Mouse (Mus musculus) MEL (cell line): Measurements from ENCODE around the gene Isg20l2. TPM values are rescaled to one million over a fixed set of nuclear protein-coding genes. Genes with fewer than 3 reads are reported as not detected.

ENCODE experiments used
- DNase-seq: peaks from one replicate; pipeline ENCODE4 v3.0.0; 2011; ENCODE audit warnings: low read depth, low spot score
- H3K27ac ChIP-seq: 2 replicates; pipeline ENCODE4 v1.5.1; 2012; ENCODE audit warnings: low read depth, mild to moderate bottlenecking, control low read depth, low read length, moderate library complexity; ENCODE audit not compliant: control insufficient read depth
- H3K27me3 ChIP-seq, 2 experiments: fragments of 150-350 bp in 1 of 2; sonication (generic) in 1 of 2; 2 replicates each; pipeline ENCODE4 v1.6.1; 2012; ENCODE audit warnings: low read length in 2 of 2, mild to moderate bottlenecking in 2 of 2, improper control_type of control experiment in 1 of 2, moderate library complexity in 1 of 2; ENCODE audit not compliant: insufficient read depth in 2 of 2, control insufficient read depth in 1 of 2
- H3K36me3 ChIP-seq, 2 experiments: 2 replicates each; pipeline ENCODE4 v1.6.1; 2012 to 2014; ENCODE audit warnings: low read length in 2 of 2, improper control_type of control experiment in 1 of 2, inconsistent platforms in 1 of 2, mild to moderate bottlenecking in 1 of 2; ENCODE audit not compliant: insufficient read depth in 2 of 2, control insufficient read depth in 1 of 2
- H3K4me1 ChIP-seq, 2 experiments: fragments of 150-350 bp in 1 of 2; sonication (generic) in 1 of 2; 2 replicates each; pipeline ENCODE4 v1.6.1; 2012; ENCODE audit warnings: low read length in 2 of 2, improper control_type of control experiment in 1 of 2, mild to moderate bottlenecking in 1 of 2; ENCODE audit not compliant: insufficient read depth in 2 of 2, control insufficient read depth in 1 of 2
- H3K4me3 ChIP-seq, 2 experiments: fragments of 150-350 bp in 1 of 2; sonication (generic) in 1 of 2; 2 replicates each; pipeline ENCODE4 v1.5.1; 2012; ENCODE audit warnings: low read depth in 2 of 2, low read length in 2 of 2, mild to moderate bottlenecking in 2 of 2, moderate library complexity in 2 of 2, control low read depth in 1 of 2, improper control_type of control experiment in 1 of 2; ENCODE audit not compliant: control insufficient read depth in 1 of 2, insufficient read depth in 1 of 2
- H3K79me2 ChIP-seq: 2 replicates; pipeline ENCODE4 v1.6.1; 2012; ENCODE audit warnings: mild to moderate bottlenecking, low read length, moderate library complexity; ENCODE audit not compliant: control insufficient read depth, poor library complexity, insufficient read depth
- H3K9ac ChIP-seq: 2 replicates; pipeline ENCODE4 v1.6.1; 2012; ENCODE audit warnings: low read depth, mild to moderate bottlenecking, control low read depth, low read length, moderate library complexity; ENCODE audit not compliant: control insufficient read depth, poor library complexity, severe bottlenecking
- H3K9me3 ChIP-seq: fragments of 150-350 bp; sonication (generic); replicated peaks from 2 replicates; pipeline ENCODE4 v1.6.1; 2012; ENCODE audit warnings: mild to moderate bottlenecking, low read length, improper control_type of control experiment, moderate library complexity; ENCODE audit not compliant: insufficient read depth
- CHD1 ChIP-seq: IDR thresholded peaks from 2 replicates; pipeline ENCODE4 v1.6.1; 2012; ENCODE audit warnings: low read depth, mild to moderate bottlenecking, inconsistent platforms, low read length, improper control_type of control experiment
- CHD2 ChIP-seq: IDR thresholded peaks from 2 replicates; pipeline ENCODE4 v1.6.1; 2011; ENCODE audit warnings: low read length, improper control_type of control experiment
- EP300 ChIP-seq, 2 experiments: IDR thresholded peaks; 2 replicates each; pipeline ENCODE4 v1.6.1; 2011; ENCODE audit warnings: improper control_type of control experiment in 2 of 2, low read length in 2 of 2, low read depth in 1 of 2, mild to moderate bottlenecking in 1 of 2
- GATA1 ChIP-seq: IDR thresholded peaks from 2 replicates; pipeline ENCODE4 v1.6.1; 2011; ENCODE audit warnings: low read depth, low read length, improper control_type of control experiment
- MAX ChIP-seq: IDR thresholded peaks from 2 replicates; pipeline ENCODE4 v1.6.1; 2011; ENCODE audit warnings: low read length, improper control_type of control experiment
- MAZ ChIP-seq: IDR thresholded peaks from 2 replicates; pipeline ENCODE4 v1.6.1; 2012; ENCODE audit warnings: low read depth, mild to moderate bottlenecking, inconsistent platforms, low read length, improper control_type of control experiment
- MEF2A ChIP-seq: IDR thresholded peaks from 2 replicates; pipeline ENCODE4 v1.6.1; 2014; ENCODE audit warnings: low read depth, mild to moderate bottlenecking, inconsistent platforms, low read length, improper control_type of control experiment; ENCODE audit not compliant: poor library complexity, insufficient replicate concordance, severe bottlenecking; ENCODE audit errors: extremely low read depth
- MXI1 ChIP-seq: IDR thresholded peaks from 2 replicates; pipeline ENCODE4 v1.6.1; 2011; ENCODE audit warnings: mild to moderate bottlenecking, low read depth, low read length, improper control_type of control experiment
- MYB ChIP-seq: IDR thresholded peaks from 2 replicates; pipeline ENCODE4 v1.6.1; 2011; ENCODE audit warnings: mild to moderate bottlenecking, low read depth, low read length, improper control_type of control experiment
- NELFE ChIP-seq: IDR thresholded peaks from 2 replicates; pipeline ENCODE4 v1.6.1; 2011; ENCODE audit warnings: low read depth, low read length, improper control_type of control experiment
- NRF1 ChIP-seq: IDR thresholded peaks from 2 replicates; pipeline ENCODE4 v1.6.1; 2014; ENCODE audit warnings: low read depth, mild to moderate bottlenecking, inconsistent platforms, low read length, improper control_type of control experiment, moderate library complexity; ENCODE audit not compliant: poor library complexity, insufficient read depth, severe bottlenecking
- POLR2AphosphoS2 ChIP-seq: IDR thresholded peaks from 2 replicates; pipeline ENCODE4 v1.6.1; 2011; ENCODE audit warnings: low read length, improper control_type of control experiment
- POLR2AphosphoS5 ChIP-seq: IDR thresholded peaks from 2 replicates; pipeline ENCODE4 v1.6.1; 2012; ENCODE audit warnings: low read depth, borderline replicate concordance, mild to moderate bottlenecking, inconsistent platforms, low read length, moderate library complexity, mixed read lengths
- RAD21 ChIP-seq: IDR thresholded peaks from 2 replicates; pipeline ENCODE4 v1.6.1; 2011; ENCODE audit warnings: mild to moderate bottlenecking, low read depth, low read length, improper control_type of control experiment
- RCOR1 ChIP-seq: IDR thresholded peaks from 2 replicates; pipeline ENCODE4 v1.6.1; 2012; ENCODE audit warnings: low read depth, mild to moderate bottlenecking, inconsistent platforms, low read length, improper control_type of control experiment
- SIN3A ChIP-seq: IDR thresholded peaks from 2 replicates; pipeline ENCODE4 v1.6.1; 2012; ENCODE audit warnings: low read length, improper control_type of control experiment, inconsistent platforms
- TBP ChIP-seq: IDR thresholded peaks from 2 replicates; pipeline ENCODE4 v1.8.0; 2011; ENCODE audit warnings: low read depth, low read length, improper control_type of control experiment
- USF1 ChIP-seq: IDR thresholded peaks from 2 replicates; pipeline ENCODE4 v1.6.1; 2014; ENCODE audit warnings: low read depth, mild to moderate bottlenecking, inconsistent platforms, low read length, improper control_type of control experiment, moderate library complexity
- ZKSCAN1 ChIP-seq: IDR thresholded peaks from 2 replicates; pipeline ENCODE4 v1.6.1; 2012; ENCODE audit warnings: low read depth, mild to moderate bottlenecking, inconsistent platforms, low read length, improper control_type of control experiment, moderate library complexity
- ZMIZ1 ChIP-seq: IDR thresholded peaks from 2 replicates; pipeline ENCODE4 v1.6.1; 2012; ENCODE audit warnings: low read depth, mild to moderate bottlenecking, inconsistent platforms, low read length, improper control_type of control experiment, moderate library complexity
- polyA plus RNA-seq, 2 experiments: library from polyadenylated mRNA; stranded (reverse) in 1 of 2; unstranded in 1 of 2; fragments of >175 nt in 1 of 2; fragments of >200 nt in 1 of 2; gene quantifications; 2 replicates each; pipeline versions ENCODE4 v1.2.1 to v1.2.4; 2012; ENCODE audit warnings: low replicate concordance in 2 of 2, low read depth in 1 of 2; ENCODE audit not compliant: insufficient read length in 2 of 2, insufficient read depth in 1 of 2, missing spikeins in 1 of 2
- total RNA-seq: library from RNA; depleted of rRNA; stranded (reverse); fragments of 300-350 nt; gene quantifications from 2 replicates; pipeline ENCODE4 v1.2.3, GENCODE M21; 2012

The Isg20l2 gene
- total and polyA plus RNA-seq, 3 experiments = 45.0 to 71.8 TPM; not detected in 1

GRCm38 (mm10) chr3:87973593-87974380 is 43.7 kb downstream of the Isg20l2 start:
- TF ChIP-seq RCOR1 = no peak
- no peak for TF ChIP-seq USF1
- no peak for TF ChIP-seq MXI1
- no peak for TF ChIP-seq SIN3A
- TF ChIP-seq RAD21 = no peak
- TF ChIP-seq MAX = no peak
- TF ChIP-seq POLR2AphosphoS5 = no peak
- TF ChIP-seq ZKSCAN1 = no peak
- TF ChIP-seq NRF1 = no peak
- no peak for TF ChIP-seq MYB
- TF ChIP-seq GATA1 = no peak
- no peak for TF ChIP-seq EP300 (IDR thresholded peaks at IDR 0.05; ENCODE audit: low read depth in 1 of 2, low read length in 2 of 2)
- TF ChIP-seq NELFE = no peak
- TF ChIP-seq TBP = no peak
- no peak for TF ChIP-seq CHD1
- no peak for TF ChIP-seq POLR2AphosphoS2
- no peak for TF ChIP-seq CHD2
- TF ChIP-seq ZMIZ1 = no peak
- TF ChIP-seq MEF2A = no peak
- TF ChIP-seq MAZ = no peak
- no peaks in the 10 kb centered on the region; the same call in 1 of the 2 replicates for H3K79me2 ChIP-seq
- no peaks in the 10 kb centered on the region for H3K9me3 ChIP-seq
- H3K27ac ChIP-seq = no peak overlapping the region
- no peak for DNase-seq
- H3K9ac ChIP-seq = no peak overlapping the region
- no peak overlapping the region for H3K4me3 ChIP-seq
- H3K36me3 ChIP-seq = no peaks in the 10 kb centered on the region
- H3K4me1 ChIP-seq = no peaks in the 10 kb centered on the region
- peaks cover 10 to 13% of the 10 kb centered on the region in 2 experiments for H3K27me3 ChIP-seq
